Mouse (Mus musculus): ENCODE measurements around the gene Echdc3. TPM values are rescaled to one million over a fixed set of nuclear protein-coding genes. Genes with fewer than 3 reads are reported as not detected.

Gene Echdc3
- polyA plus RNA-seq, 1 experiment from 2014 or later = 2.0 TPM

GRCm38 (mm10) chr2:6255989-6256841 lies 43.4 kb upstream of the Echdc3 start:
- H3K27ac ChIP-seq (replicated peaks; ENCODE audit: low read depth, low read length) = no peak overlapping the region
- no peak overlapping the region for H3K4me3 ChIP-seq (ENCODE audit: low read depth, low read length)
- no peak for ATAC-seq (replicated peaks; ENCODE audit: insufficient number of reproducible peaks, low FRiP score, low TSS enrichment, low read depth)
- no peaks in the 10 kb centered on the region for H3K9me3 ChIP-seq (replicated peaks; ENCODE audit: control insufficient read depth, low read length)
- no peak overlapping the region for H3K4me2 ChIP-seq (ENCODE audit: low read depth, low read length)
- WGBS = 73% methylated on average over 19 of the region's 19 CpGs
- no peak overlapping the region for H3K9ac ChIP-seq (replicated peaks; ENCODE audit: low read length)
- H3K4me1 ChIP-seq (ENCODE audit: control insufficient read depth, insufficient read depth, low read length) = no peaks in the 10 kb centered on the region
- H3K27me3 ChIP-seq (ENCODE audit: control insufficient read depth, insufficient read depth, low read length) = no peaks in the 10 kb centered on the region
- H3K36me3 ChIP-seq (replicated peaks; ENCODE audit: control insufficient read depth, insufficient read depth, low read depth, low read length) = no peaks in the 10 kb centered on the region
- no peak for DNase-seq (ENCODE audit: low spot score)

DNA sequence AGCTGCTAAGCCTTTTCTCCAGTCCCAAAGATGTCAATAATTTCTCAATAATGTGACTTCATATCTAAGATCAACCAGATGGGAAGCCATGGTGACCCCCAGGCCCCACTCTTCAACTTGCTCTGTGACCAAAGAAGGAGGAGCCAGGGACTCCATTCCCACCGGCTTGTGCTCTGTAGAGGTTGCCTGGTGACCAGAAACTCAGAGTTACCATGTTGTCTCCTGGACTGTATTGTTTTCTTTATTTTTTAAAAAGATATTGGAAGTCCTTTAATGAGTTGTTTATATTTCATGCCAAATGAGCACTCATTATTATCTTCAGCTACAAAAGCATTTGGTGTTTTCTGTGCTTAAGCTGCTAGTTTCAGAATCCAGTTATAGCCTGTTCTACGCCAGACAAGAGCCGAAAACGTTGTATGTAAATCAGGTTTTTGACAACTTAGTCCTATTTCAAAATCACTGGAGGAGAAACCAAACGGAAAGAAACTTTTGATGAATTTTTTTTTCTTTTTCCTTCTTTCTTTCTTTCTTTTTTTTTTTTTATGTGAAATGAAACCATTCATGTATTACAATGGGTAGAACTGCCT lies 42.7 kb upstream of the Echdc3 start:
- H3K4me1 ChIP-seq (ENCODE audit: control insufficient read depth, insufficient read depth, low read length) = no peaks in the 10 kb centered on the region
- H3K27me3 ChIP-seq (ENCODE audit: control insufficient read depth, insufficient read depth, low read length) = no peaks in the 10 kb centered on the region
- H3K9ac ChIP-seq (replicated peaks; ENCODE audit: low read length) = no peak overlapping the region
- ATAC-seq (replicated peaks; ENCODE audit: insufficient number of reproducible peaks, low FRiP score, low TSS enrichment, low read depth) (no peak), DNase-seq (ENCODE audit: low spot score) (no peak)
- H3K27ac ChIP-seq (replicated peaks; ENCODE audit: low read depth, low read length) = no peak overlapping the region
- no peaks in the 10 kb centered on the region for H3K36me3 ChIP-seq (replicated peaks; ENCODE audit: control insufficient read depth, insufficient read depth, low read depth, low read length)
- H3K4me3 ChIP-seq (ENCODE audit: low read depth, low read length) = no peak overlapping the region
- H3K4me2 ChIP-seq (ENCODE audit: low read depth, low read length) = no peak overlapping the region
- WGBS = 92% methylated on average over 5 of the region's 5 CpGs
- H3K9me3 ChIP-seq (replicated peaks; ENCODE audit: control insufficient read depth, low read length) = no peaks in the 10 kb centered on the region

GRCm38 (mm10) chr2:6252491-6252890 lies 39.7 kb upstream of the Echdc3 start:
- ATAC-seq (replicated peaks; ENCODE audit: insufficient number of reproducible peaks, low FRiP score, low TSS enrichment, low read depth) (no peak), DNase-seq (ENCODE audit: low spot score) (no peak)
- Histone ChIP-seq H3K27me3 (ENCODE audit: control insufficient read depth, insufficient read depth, low read length) (no peaks in the 10 kb centered on the region), H3K4me2 (ENCODE audit: low read depth, low read length) (no peak overlapping the region), H3K36me3 (replicated peaks; ENCODE audit: control insufficient read depth, insufficient read depth, low read depth, low read length) (no peaks in the 10 kb centered on the region), H3K9ac (replicated peaks; ENCODE audit: low read length) (no peak overlapping the region), H3K4me3 (ENCODE audit: low read depth, low read length) (no peak overlapping the region), H3K9me3 (replicated peaks; ENCODE audit: control insufficient read depth, low read length) (no peaks in the 10 kb centered on the region), H3K27ac (replicated peaks; ENCODE audit: low read depth, low read length) (no peak overlapping the region), H3K4me1 (ENCODE audit: control insufficient read depth, insufficient read depth, low read length) (no peaks in the 10 kb centered on the region)
- 91% methylated on average over 3 of the region's 3 CpGs for WGBS

DNA sequence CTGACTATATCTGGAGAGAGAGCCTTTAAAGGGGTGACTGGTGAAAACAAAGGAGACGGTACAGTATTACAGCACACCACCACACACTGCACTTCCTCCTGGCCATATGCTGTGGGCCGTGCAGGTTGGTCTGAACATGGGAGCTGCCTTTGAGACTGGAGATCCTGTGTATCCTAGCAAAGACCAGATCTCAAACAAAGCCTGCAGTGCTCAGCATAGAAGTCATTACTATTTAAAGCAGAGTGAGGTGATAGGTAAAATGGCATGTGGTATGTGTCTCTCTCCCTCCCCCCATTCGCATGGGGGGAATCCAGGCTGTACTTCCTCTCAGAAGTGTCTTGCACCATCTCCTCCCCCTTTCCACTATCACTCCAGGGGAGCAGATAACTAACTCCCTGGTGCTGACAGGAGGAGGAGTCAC lies 38.3 kb upstream of the Echdc3 start:
- no peaks in the 10 kb centered on the region for H3K9me3 ChIP-seq (replicated peaks; ENCODE audit: control insufficient read depth, low read length)
- H3K4me3 ChIP-seq (ENCODE audit: low read depth, low read length) = no peak overlapping the region
- H3K36me3 ChIP-seq (replicated peaks; ENCODE audit: control insufficient read depth, insufficient read depth, low read depth, low read length) = no peaks in the 10 kb centered on the region
- no peaks in the 10 kb centered on the region for H3K27me3 ChIP-seq (ENCODE audit: control insufficient read depth, insufficient read depth, low read length)
- 85% methylated on average over 3 of the region's 3 CpGs for WGBS
- no peaks in the 10 kb centered on the region for H3K4me1 ChIP-seq (ENCODE audit: control insufficient read depth, insufficient read depth, low read length)
- ATAC-seq (replicated peaks; ENCODE audit: insufficient number of reproducible peaks, low FRiP score, low TSS enrichment, low read depth) = no peak
- H3K4me2 ChIP-seq (ENCODE audit: low read depth, low read length) = no peak overlapping the region
- DNase-seq (ENCODE audit: low spot score) = no peak
- no peak overlapping the region for H3K27ac ChIP-seq (replicated peaks; ENCODE audit: low read depth, low read length)
- H3K9ac ChIP-seq (replicated peaks; ENCODE audit: low read length) = no peak overlapping the region

DNA sequence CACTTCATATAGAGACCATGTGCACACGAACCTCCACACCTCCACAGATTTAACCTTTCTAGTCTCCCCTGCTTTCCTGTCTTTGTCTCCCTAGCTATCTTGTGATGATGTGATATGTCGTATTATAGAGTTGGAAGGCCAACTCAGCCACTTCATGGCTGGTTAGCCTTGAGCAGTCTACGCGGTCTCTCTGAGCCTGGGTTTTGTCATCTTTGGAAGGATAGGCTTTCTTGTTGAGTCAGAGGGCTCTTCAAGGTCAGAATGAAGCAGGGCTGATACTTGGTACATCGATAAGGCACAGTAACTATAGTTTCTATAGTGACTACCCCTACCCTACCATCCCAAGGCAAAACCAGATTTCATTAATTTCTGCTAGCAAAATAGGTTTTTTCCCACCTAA lies 28.6 kb upstream of the Echdc3 start:
- WGBS = 92% methylated on average over 5 of the region's 5 CpGs
- ATAC-seq (replicated peaks; ENCODE audit: insufficient number of reproducible peaks, low FRiP score, low TSS enrichment, low read depth) = no peak

DNA sequence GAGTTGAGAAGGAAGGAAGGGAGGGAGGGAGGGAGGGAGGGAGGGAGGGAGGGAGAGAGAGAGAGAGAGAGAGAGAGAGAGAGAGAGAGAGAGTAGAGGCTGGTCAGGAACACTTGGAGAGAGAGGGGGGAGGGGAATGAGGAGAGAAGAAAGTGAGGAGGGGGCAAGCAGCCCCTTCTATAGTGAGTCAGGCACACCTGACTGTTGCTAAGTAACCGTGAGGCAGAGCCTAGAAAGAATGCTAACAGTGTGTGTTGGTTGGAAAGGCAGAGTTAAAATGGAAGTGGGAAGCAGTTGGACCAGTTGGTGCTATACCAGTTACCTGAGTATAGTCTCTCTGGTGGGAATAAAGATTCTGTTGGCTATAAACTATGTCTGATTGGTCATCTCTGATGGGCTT lies 27.2 kb upstream of the Echdc3 start:
- Histone ChIP-seq H3K4me2 (ENCODE audit: low read depth, low read length) (no peak overlapping the region), H3K9ac (replicated peaks; ENCODE audit: low read length) (no peak overlapping the region), H3K27me3 (ENCODE audit: control insufficient read depth, insufficient read depth, low read length) (no peaks in the 10 kb centered on the region), H3K4me3 (ENCODE audit: low read depth, low read length) (no peak overlapping the region), H3K4me1 (ENCODE audit: control insufficient read depth, insufficient read depth, low read length) (no peaks in the 10 kb centered on the region), H3K9me3 (replicated peaks; ENCODE audit: control insufficient read depth, low read length) (no peaks in the 10 kb centered on the region), H3K36me3 (replicated peaks; ENCODE audit: control insufficient read depth, insufficient read depth, low read depth, low read length) (no peaks in the 10 kb centered on the region), H3K27ac (replicated peaks; ENCODE audit: low read depth, low read length) (no peak overlapping the region)
- 50% methylated on average over 1 of the region's 1 CpGs for WGBS
- ATAC-seq (replicated peaks; ENCODE audit: insufficient number of reproducible peaks, low FRiP score, low TSS enrichment, low read depth) (no peak), DNase-seq (ENCODE audit: low spot score) (no peak)

More for the DNA sequence above, 28.6 kb upstream of the Echdc3 start:
- no peak overlapping the region for H3K27ac ChIP-seq (replicated peaks; ENCODE audit: low read depth, low read length)
- DNase-seq (ENCODE audit: low spot score) = no peak
- H3K4me2 ChIP-seq (ENCODE audit: low read depth, low read length) = no peak overlapping the region
- no peaks in the 10 kb centered on the region for H3K27me3 ChIP-seq (ENCODE audit: control insufficient read depth, insufficient read depth, low read length)
- H3K4me1 ChIP-seq (ENCODE audit: control insufficient read depth, insufficient read depth, low read length) = no peaks in the 10 kb centered on the region
- H3K9me3 ChIP-seq (replicated peaks; ENCODE audit: control insufficient read depth, low read length) = no peaks in the 10 kb centered on the region
- H3K4me3 ChIP-seq (ENCODE audit: low read depth, low read length) = no peak overlapping the region
- no peak overlapping the region for H3K9ac ChIP-seq (replicated peaks; ENCODE audit: low read length)
- no peaks in the 10 kb centered on the region for H3K36me3 ChIP-seq (replicated peaks; ENCODE audit: control insufficient read depth, insufficient read depth, low read depth, low read length)

DNA sequence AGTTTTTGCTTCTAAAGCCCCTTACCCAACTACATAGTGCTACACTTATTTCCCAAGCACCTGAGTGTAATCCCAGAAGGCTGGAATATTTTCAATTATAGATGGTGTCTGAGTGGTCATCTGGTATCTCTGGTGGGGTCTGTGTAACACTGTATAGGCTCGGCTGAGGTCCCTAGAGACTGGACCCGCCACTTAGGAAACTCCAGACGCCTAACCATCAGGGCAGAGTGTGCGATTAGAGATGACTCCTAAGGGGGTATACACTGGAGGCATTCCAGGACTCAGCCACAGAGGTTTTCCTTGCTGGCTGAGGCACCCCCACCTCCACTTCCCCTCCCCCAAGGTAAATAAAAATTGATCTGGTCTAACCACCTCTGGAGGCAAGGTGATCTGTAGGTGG lies 26.5 kb upstream of the Echdc3 start:
- ATAC-seq (replicated peaks; ENCODE audit: insufficient number of reproducible peaks, low FRiP score, low TSS enrichment, low read depth) (peak; percentile 51; the same call in 1 of the 2 replicates), DNase-seq (ENCODE audit: low spot score) (no peak)
- Histone ChIP-seq H3K36me3 (replicated peaks; ENCODE audit: control insufficient read depth, insufficient read depth, low read depth, low read length) (no peaks in the 10 kb centered on the region), H3K9ac (replicated peaks; ENCODE audit: low read length) (no peak overlapping the region), H3K9me3 (replicated peaks; ENCODE audit: control insufficient read depth, low read length) (no peaks in the 10 kb centered on the region), H3K27ac (replicated peaks; ENCODE audit: low read depth, low read length) (no peak overlapping the region), H3K4me1 (ENCODE audit: control insufficient read depth, insufficient read depth, low read length) (no peaks in the 10 kb centered on the region), H3K4me2 (ENCODE audit: low read depth, low read length) (no peak overlapping the region), H3K27me3 (ENCODE audit: control insufficient read depth, insufficient read depth, low read length) (no peaks in the 10 kb centered on the region), H3K4me3 (ENCODE audit: low read depth, low read length) (no peak overlapping the region)
- 57% methylated on average over 4 of the region's 4 CpGs for WGBS

DNA sequence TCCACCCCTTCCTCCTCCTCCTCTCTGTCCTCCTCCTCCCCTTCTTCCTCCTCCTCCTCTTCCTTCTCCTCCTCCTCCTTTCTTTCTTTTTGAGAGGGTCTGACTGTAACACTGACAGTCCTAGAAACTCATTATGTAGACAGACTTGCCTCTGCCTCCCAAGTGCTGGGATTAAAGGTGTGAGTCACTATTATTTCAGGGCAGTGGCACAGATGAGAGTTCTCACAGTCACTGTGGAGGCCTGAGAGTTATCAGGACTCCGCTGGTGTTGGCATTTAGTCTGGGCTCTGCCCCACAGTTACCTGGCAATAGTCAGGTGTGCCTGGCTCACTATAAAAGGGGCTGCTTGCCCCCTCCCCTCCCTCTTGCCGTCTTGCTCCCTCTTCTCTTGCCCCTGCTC lies 25.8 kb upstream of the Echdc3 start:
- DNase-seq (ENCODE audit: low spot score) = no peak
- Histone ChIP-seq H3K4me1 (ENCODE audit: control insufficient read depth, insufficient read depth, low read length) (no peaks in the 10 kb centered on the region), H3K4me2 (ENCODE audit: low read depth, low read length) (no peak overlapping the region), H3K27ac (replicated peaks; ENCODE audit: low read depth, low read length) (no peak overlapping the region), H3K36me3 (replicated peaks; ENCODE audit: control insufficient read depth, insufficient read depth, low read depth, low read length) (no peaks in the 10 kb centered on the region), H3K4me3 (ENCODE audit: low read depth, low read length) (no peak overlapping the region), H3K9me3 (replicated peaks; ENCODE audit: control insufficient read depth, low read length) (no peaks in the 10 kb centered on the region), H3K9ac (replicated peaks; ENCODE audit: low read length) (no peak overlapping the region), H3K27me3 (ENCODE audit: control insufficient read depth, insufficient read depth, low read length) (no peaks in the 10 kb centered on the region)
- ATAC-seq (replicated peaks; ENCODE audit: insufficient number of reproducible peaks, low FRiP score, low TSS enrichment, low read depth) = no peak
- 44% methylated on average over 2 of the region's 2 CpGs for WGBS

Measured in embryonic facial prominence, embryonic 11.5 days (tissue).